10 mouse cellular contexts compared by ENCODE assay signal in the genomic region with DNA sequence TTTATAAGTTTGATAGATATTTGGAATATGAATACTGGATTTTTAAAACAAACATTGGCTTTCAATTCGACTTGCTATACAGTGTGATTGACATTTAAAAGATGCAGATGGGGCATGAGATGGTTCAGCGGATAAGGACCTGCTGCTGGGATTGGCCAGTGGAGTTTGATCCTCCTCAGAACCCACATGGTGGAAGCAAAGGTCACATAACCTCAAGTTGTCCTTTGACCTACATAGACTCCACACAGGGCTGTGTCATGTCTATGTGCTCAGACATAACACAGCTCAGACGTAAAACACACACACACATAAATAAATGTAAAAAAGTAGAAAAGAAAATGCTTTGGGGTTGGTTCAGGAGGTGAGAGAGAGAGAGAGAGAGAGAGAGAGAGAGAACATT.
"Had no signal": no experiment of that assay in that cellular context is flagged by ENCODE, and none has a peak within 500 bp of the region (broad histone marks: within the 10 kb centered on the region; RNA-seq: fewer than 3 reads in every experiment).

No protein-coding gene starts in this region.

- H3K4me1 ChIP-seq: kidney, embryonic 15.5 days; limb, embryonic 13.5 days; liver, embryonic 13.5 days; neural tube, embryonic 15.5 days had no signal

- H3K9me3 ChIP-seq: kidney, embryonic 15.5 days; limb, embryonic 13.5 days; liver, embryonic 13.5 days; neural tube, embryonic 15.5 days had no signal

- H3K36me3 ChIP-seq: kidney, embryonic 15.5 days; limb, embryonic 13.5 days; liver, embryonic 13.5 days; neural tube, embryonic 15.5 days had no signal

- H3K4me3 ChIP-seq: kidney, embryonic 15.5 days; limb, embryonic 13.5 days; liver, embryonic 13.5 days; neural tube, embryonic 15.5 days had no signal

- H3K4me2 ChIP-seq: kidney, embryonic 15.5 days; limb, embryonic 13.5 days; liver, embryonic 13.5 days; neural tube, embryonic 15.5 days had no signal

- H3K27me3 ChIP-seq: kidney, embryonic 15.5 days; limb, embryonic 13.5 days; liver, embryonic 13.5 days; neural tube, embryonic 15.5 days had no signal

- H3K9ac ChIP-seq: kidney, embryonic 15.5 days; limb, embryonic 13.5 days; liver, embryonic 13.5 days; neural tube, embryonic 15.5 days had no signal

- H3K27ac ChIP-seq: kidney, embryonic 15.5 days; limb, embryonic 13.5 days; liver, embryonic 13.5 days; neural tube, embryonic 15.5 days; stomach, postnatal 0 days had no signal

- DNase-seq: kidney, postnatal 14 days; left cerebral cortex, postnatal 4 days; liver, embryonic 13.5 days; lung, adult 18-20 months; right cerebral cortex, adult 18-20 months; thymus, postnatal 4 days had no signal
